Mouse (Mus musculus) small intestine, adult 2 months (tissue): ENCODE measurements around the gene Olfr446.

ENCODE experiments used
- CTCF ChIP-seq: fragments of 200-500 bp; IDR thresholded peaks from 2 replicates; pipeline ENCODE4 v1.5.1; 2012; ENCODE audit warnings: low read depth, mild to moderate bottlenecking, control low read depth, inconsistent platforms, low read length, moderate library complexity, mixed read lengths; ENCODE audit not compliant: insufficient replicate concordance, insufficient read length; ENCODE audit errors: extremely low read depth
- POLR2A ChIP-seq: fragments of 200-500 bp; IDR thresholded peaks from 2 replicates; pipeline ENCODE4 v1.6.1; 2012; ENCODE audit warnings: low read depth, mild to moderate bottlenecking, control low read depth, inconsistent platforms, low read length, moderate library complexity

GRCm38 (mm10) chr6:42921077-42921476, at the start of gene Olfr446:
- TF ChIP-seq CTCF (no peak), POLR2A (no peak)
